Mouse (Mus musculus) ES-Bruce4 (cell line): ENCODE measurements around the gene Naif1. TPM values are rescaled to one million over a fixed set of nuclear protein-coding genes. Genes with fewer than 3 reads are reported as not detected.

Source experiments
- H3K27ac ChIP-seq: 2 replicates; pipeline ENCODE4 v1.5.1; 2012; ENCODE audit warnings: low read length, inconsistent platforms; ENCODE audit not compliant: insufficient read depth
- H3K27me3 ChIP-seq: 2 replicates; pipeline ENCODE4 v1.6.1; 2012; ENCODE audit warnings: mild to moderate bottlenecking, low read length, inconsistent platforms; ENCODE audit not compliant: control insufficient read depth, poor library complexity, insufficient read depth, severe bottlenecking
- H3K36me3 ChIP-seq: 2 replicates; pipeline ENCODE4 v1.6.1; 2012; ENCODE audit warnings: inconsistent platforms, mild to moderate bottlenecking, low read length, moderate library complexity; ENCODE audit not compliant: control insufficient read depth, poor library complexity, insufficient read depth, severe bottlenecking
- H3K4me1 ChIP-seq: one replicate; pipeline ENCODE4 v1.8.1; 2011; ENCODE audit warnings: low read length; ENCODE audit not compliant: control insufficient read depth, insufficient read depth
- H3K4me3 ChIP-seq: 2 replicates; pipeline ENCODE4 v1.5.1; 2011; ENCODE audit warnings: low read depth, mild to moderate bottlenecking, low read length
- H3K9ac ChIP-seq: 2 replicates; pipeline ENCODE4 v1.6.1; 2012; ENCODE audit warnings: low read depth, mild to moderate bottlenecking, inconsistent platforms; ENCODE audit not compliant: poor library complexity, severe bottlenecking
- H3K9me3 ChIP-seq: replicated peaks from 2 replicates; pipeline ENCODE4 v1.6.1; 2012; ENCODE audit warnings: mild to moderate bottlenecking, low read length, inconsistent platforms; ENCODE audit not compliant: control insufficient read depth, poor library complexity, insufficient read depth, severe bottlenecking
- CTCF ChIP-seq: IDR thresholded peaks from one replicate; pipeline ENCODE4 v1.8.1; 2011; ENCODE audit warnings: low read depth, low read length
- EP300 ChIP-seq: IDR thresholded peaks from 2 replicates; pipeline ENCODE4 v1.6.1; 2011; ENCODE audit warnings: low read depth, low read length; ENCODE audit not compliant: insufficient read depth
- POLR2A ChIP-seq: IDR thresholded peaks from one replicate; pipeline ENCODE4 v1.8.1; 2011; ENCODE audit warnings: low read length; ENCODE audit not compliant: insufficient read depth
- polyA plus RNA-seq: library from polyadenylated mRNA; stranded (reverse); fragments of >200 nt; gene quantifications from 2 replicates; pipeline ENCODE4 v1.2.4, GENCODE M21; 2011; ENCODE audit warnings: low read depth; ENCODE audit not compliant: missing spikeins, insufficient read depth, insufficient read length

The Naif1 gene
- polyA plus RNA-seq = 3.0 and 3.6 TPM in 2 replicates

DNA sequence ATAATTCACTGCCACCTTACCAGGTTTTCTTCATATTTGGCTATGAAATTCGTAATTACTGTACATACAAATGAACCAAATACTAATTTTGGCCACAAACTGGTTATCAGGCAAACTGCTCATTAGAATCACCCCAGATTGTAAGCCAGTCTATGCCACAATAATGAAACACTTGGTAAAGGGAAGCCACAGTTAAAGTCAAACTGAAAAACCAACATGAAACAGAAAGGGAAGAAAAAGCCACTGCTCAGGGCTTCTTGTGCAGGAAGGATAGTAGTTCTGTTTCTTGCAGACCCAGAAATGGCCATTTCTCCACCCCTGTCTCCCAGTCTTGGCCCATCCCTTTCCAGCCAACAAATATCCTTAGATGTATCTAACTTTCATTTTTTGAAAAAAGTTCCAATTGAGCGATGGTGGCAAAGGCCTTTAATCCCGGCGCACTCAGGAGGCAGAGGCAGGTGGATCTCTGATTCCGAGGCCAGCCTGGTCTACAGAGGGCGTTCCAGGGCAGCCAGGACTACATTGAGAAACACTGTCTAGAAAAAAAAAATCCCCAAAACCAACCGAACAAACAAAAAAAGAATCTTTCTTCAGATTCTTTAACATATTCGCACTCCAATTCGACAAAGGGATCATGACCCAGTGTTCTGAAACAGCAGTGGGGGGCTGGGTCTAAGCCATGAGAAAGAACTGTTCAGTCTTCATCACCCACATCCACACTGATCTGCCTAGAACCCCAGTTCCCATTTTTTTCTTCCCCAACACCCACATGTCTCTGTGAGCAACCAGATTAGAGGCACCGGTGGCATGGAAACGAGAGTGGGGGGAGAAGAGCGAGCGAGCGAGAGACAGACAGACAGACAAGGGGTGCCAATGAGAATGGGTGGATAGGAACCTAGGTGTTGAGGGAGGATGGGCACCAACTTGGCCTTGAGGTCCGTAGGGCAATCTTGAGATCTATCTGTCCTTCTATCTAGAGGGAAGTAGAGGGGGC, at the start of gene Naif1:
TSS of gene Naif1 (plus strand) at position 697 of the 994 bp plus-strand sequence.
- Histone ChIP-seq H3K4me1 (no peaks in the 10 kb centered on the region), H3K27ac (no peak within 1 kb of the TSS), H3K9me3 (no peaks in the 10 kb centered on the region), H3K27me3 (0 out of 2 replicates have a peak, but pooled peaks cover 2% of the 10 kb centered on the region), H3K4me3 (peak within 1 kb of the TSS; percentile 78), H3K9ac (peak within 1 kb of the TSS; percentile 90), H3K36me3 (no peaks in the 10 kb centered on the region)
- TF ChIP-seq POLR2A (no peak), CTCF (no peak), EP300 (no peak)

DNA sequence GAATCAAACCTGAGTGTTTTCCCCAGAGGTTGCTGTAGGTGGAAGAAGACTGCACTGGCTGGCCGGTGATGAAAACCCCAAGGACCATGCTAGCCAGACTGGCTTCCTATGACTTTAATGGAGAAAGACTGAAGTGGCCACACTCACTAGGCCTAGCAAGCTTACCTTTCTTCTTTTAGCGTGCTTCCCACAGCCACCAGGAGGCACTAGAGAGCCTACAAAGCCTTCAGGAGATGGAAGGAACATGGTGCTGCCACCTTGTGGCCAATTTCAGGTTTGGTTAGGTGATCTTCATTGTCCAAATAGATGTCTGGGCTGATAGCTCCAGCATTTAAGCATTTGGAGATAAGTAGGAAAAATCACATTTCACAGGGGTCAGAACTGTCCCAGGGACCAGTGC, 45.6 kb upstream of the Naif1 start:
- Histone ChIP-seq H3K4me3 (no peak overlapping the region), H3K36me3 (no peaks in the 10 kb centered on the region), H3K9ac (no peak overlapping the region), H3K9me3 (no peaks in the 10 kb centered on the region), H3K27ac (no peak overlapping the region), H3K4me1 (peaks cover 6% of the 10 kb centered on the region), H3K27me3 (no peaks in the 10 kb centered on the region)
- TF ChIP-seq CTCF = peak; percentile 99
- no peak for TF ChIP-seq EP300

DNA sequence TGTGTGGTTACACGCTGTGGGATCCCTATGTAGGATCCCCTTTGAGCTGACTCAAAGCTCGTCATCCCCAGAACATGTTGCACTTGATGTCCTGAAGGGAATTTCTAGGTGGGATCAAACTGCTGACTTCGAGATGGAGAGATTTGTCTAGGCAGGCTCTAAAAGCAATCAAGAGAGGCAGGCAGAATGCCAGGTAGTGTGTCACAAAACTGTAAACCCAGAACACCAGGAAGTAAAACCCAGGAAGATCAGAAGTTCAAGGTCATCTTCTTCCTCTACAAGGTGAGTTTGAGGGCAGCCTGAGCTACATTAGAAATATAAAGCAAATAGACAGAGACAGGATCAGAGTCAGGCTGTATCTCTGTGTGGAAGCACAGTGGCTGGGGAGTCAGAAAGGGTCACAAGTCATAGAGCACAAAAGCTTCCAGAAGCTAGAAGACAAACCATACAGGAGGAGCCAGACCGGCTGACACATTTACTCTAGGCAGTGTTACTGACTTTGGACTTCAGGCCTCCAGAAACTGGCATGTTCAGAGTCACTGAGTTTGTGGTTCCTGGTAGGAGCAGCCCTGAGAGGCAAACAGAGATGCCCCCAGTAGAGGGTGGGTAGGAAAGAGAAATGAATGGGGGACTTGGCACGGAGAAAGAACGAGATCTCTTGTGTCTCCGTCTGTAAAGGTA, 43.0 kb upstream of the Naif1 start:
- no peaks in the 10 kb centered on the region for H3K36me3 ChIP-seq
- H3K4me3 ChIP-seq = no peak overlapping the region
- no peaks in the 10 kb centered on the region for H3K9me3 ChIP-seq
- TF ChIP-seq EP300 (no peak), POLR2A (no peak)
- H3K27me3 ChIP-seq = no peaks in the 10 kb centered on the region
- no peak overlapping the region for H3K27ac ChIP-seq
- peaks cover 6% of the 10 kb centered on the region for H3K4me1 ChIP-seq
- H3K9ac ChIP-seq = no peak overlapping the region

DNA sequence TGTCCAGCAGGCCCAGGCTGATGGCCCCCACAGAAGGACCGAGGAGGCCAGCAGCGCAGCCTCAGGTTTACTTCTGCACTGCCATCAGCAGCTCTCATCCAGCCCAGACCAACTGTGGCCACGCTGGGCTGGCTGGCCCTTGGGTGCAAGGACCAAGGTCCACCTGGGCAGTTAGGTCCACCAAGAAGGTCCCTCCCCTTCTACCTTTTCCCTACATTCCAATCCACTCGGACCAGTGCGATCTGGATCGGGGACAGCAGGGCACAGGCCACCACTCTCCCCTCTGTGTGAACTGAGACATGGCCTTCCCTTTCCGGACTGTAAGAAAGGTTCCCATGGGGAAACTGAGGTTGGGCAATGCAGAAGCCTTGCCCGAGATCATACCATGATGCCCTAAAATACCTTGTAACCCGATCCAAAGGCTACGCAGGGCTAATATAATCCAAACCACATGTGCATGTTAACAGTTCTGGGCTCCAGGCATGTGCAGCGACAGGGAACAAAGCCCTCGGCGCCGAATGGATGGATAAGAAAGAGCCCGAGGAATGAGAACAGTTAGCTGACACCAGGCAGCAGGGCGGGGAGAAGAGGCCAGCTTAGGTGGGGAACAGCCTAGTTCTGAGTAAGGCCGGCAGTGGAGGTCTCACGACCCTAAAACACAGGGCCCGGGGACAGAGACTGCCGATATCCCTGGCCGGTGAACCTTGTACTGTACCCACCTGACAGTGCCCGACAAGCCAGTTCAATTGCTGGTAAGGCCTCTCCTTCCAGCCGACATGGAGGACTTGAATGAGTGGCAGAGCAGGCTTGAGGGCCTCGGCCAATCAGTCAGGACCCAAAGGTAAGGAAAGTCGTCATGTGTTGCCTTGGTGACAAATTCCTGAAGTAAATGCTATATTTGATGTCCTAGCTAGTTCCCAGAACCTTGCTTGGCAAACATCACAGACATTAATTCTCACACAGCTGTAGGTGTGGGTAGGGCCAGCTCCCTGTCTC, 41.5 kb upstream of the Naif1 start:
- H3K27me3 ChIP-seq = no peaks in the 10 kb centered on the region
- no peaks in the 10 kb centered on the region for H3K9me3 ChIP-seq
- no peak overlapping the region for H3K4me3 ChIP-seq
- H3K4me1 ChIP-seq = no peaks in the 10 kb centered on the region
- no peak overlapping the region for H3K27ac ChIP-seq
- TF ChIP-seq CTCF = no peak
- no peak for TF ChIP-seq EP300
- no peak for TF ChIP-seq POLR2A
- H3K36me3 ChIP-seq = no peaks in the 10 kb centered on the region
- H3K9ac ChIP-seq = no peak overlapping the region

DNA sequence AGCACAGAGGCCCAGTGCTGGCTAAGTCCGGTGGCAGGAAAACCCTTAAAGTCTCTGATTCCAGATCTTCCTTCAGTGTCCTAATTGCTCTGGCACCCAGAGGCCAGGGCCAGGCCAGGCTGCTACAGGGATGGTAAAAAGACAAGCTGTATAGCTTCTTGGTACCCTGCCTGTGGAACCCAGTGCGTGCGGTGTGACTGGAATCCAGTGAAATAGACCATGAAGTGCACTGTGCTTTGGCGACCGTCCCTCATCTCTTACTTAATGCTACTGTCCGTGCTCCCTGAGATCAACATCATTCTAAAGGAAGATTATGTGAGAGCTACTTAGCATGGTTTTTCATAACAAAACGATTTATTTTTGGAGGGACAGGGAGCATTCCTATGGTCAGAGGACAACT, 38.9 kb upstream of the Naif1 start:
- no peak overlapping the region for H3K9ac ChIP-seq
- no peaks in the 10 kb centered on the region for H3K27me3 ChIP-seq
- H3K4me1 ChIP-seq = no peaks in the 10 kb centered on the region
- no peak overlapping the region for H3K4me3 ChIP-seq
- no peaks in the 10 kb centered on the region for H3K9me3 ChIP-seq
- H3K27ac ChIP-seq = no peak overlapping the region
- no peak for TF ChIP-seq POLR2A
- no peak for TF ChIP-seq CTCF
- peaks cover 4% of the 10 kb centered on the region for H3K36me3 ChIP-seq
